Mouse (Mus musculus) lung, embryonic 14.5 days (tissue): ENCODE results near the gene Gm20388. TPM values are rescaled to one million over a fixed set of nuclear protein-coding genes. Genes with fewer than 3 reads are reported as not detected.

Source experiments
- ATAC-seq: fragments of 200-750 bp; cut with Nextera tagmentation; 2 replicates; pipeline ENCODE4 v1.8.0; 2017; ENCODE audit warnings: mild to moderate bottlenecking, moderate TSS enrichment, moderate library complexity; ENCODE audit not compliant: insufficient read depth
- DNase-seq: peaks from one replicate; pipeline ENCODE4 v3.0.0-alpha.2; 2015
- H3K27ac ChIP-seq: fragments of 300-500 bp; sonication (generic); 2 replicates; pipeline ENCODE4 v1.5.1; 2014; ENCODE audit warnings: low read depth, mild to moderate bottlenecking, moderate library complexity
- H3K27me3 ChIP-seq: fragments of 300-500 bp; sonication (generic); 2 replicates; pipeline ENCODE4 v1.6.1; 2014; ENCODE audit warnings: low read length, control low read depth; ENCODE audit not compliant: insufficient read depth
- H3K36me3 ChIP-seq: fragments of 300-500 bp; sonication (generic); 2 replicates; pipeline ENCODE4 v1.6.1; 2014; ENCODE audit warnings: control low read depth; ENCODE audit not compliant: insufficient read depth
- H3K4me1 ChIP-seq: fragments of 300-500 bp; sonication (generic); 2 replicates; pipeline ENCODE4 v1.6.1; 2014; ENCODE audit warnings: antibody characterized with exemption, control low read depth; ENCODE audit not compliant: insufficient read depth
- H3K4me2 ChIP-seq: fragments of 300-500 bp; sonication (generic); 2 replicates; pipeline ENCODE4 v1.6.1; 2014; ENCODE audit warnings: mild to moderate bottlenecking
- H3K4me3 ChIP-seq: fragments of 300-500 bp; sonication (generic); 2 replicates; pipeline ENCODE4 v1.5.1; 2014; ENCODE audit warnings: low read depth, low read length
- H3K9ac ChIP-seq: fragments of 300-500 bp; sonication (generic); 2 replicates; pipeline ENCODE4 v1.6.1; 2014
- H3K9me3 ChIP-seq: fragments of 300-500 bp; sonication (generic); 2 replicates; pipeline ENCODE4 v1.6.1; 2016; ENCODE audit warnings: low read depth, low read length, control low read depth
- CTCF ChIP-seq: IDR thresholded peaks from 2 replicates; pipeline ENCODE4 v1.5.1; 2016; ENCODE audit warnings: antibody characterized with exemption, low read depth
- WGBS: fragments of 180-500 bp; shearing (Covaris S2); extraction: QIAGEN DNeasy Blood & Tissue Kit; methylation state at CpG from one replicate; pipeline ENCODE4 v1.1.7; 2014; 5-methylcytosine and 5-hydroxymethylcytosine counted together
- polyA plus RNA-seq: library from polyadenylated mRNA; unstranded; fragments of >200 nt; fragmentation: Nextera tagmentation; extraction: Ambion mirVana; gene quantifications from 2 replicates; pipeline ENCODE4 v1.2.1, GENCODE M21; 2014

Gene Gm20388
- polyA plus RNA-seq, 1 experiment from 2014 or later, result not detected

DNA sequence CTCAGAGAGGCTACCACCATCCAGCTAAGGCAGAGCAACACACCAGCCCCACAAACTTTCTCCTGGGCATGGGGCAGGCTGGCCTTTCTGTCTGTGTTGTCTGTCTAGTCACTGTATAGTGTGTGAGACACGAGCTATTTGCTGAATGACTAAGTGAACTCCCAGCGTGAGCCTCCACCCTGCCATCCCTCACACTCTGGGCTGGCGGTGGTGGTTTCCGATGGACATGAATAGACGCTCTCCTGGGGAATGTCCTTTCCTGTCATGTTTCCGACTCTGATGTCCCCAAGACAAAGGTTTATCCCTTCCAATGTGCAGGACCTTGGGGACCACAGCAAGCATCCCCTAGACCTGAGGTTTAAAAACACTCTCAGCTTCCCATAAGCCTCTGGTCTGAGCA is 1057.7 kb downstream of the Gm20388 start:
- WGBS, result 47% methylated on average over 6 of the region's 6 CpGs
- no peak for ATAC-seq
- no peak overlapping the region for H3K27ac ChIP-seq
- H3K9me3 ChIP-seq, result no peaks in the 10 kb centered on the region
- H3K36me3 ChIP-seq, result no peaks in the 10 kb centered on the region
- no peak for TF ChIP-seq CTCF
- H3K4me2 ChIP-seq, result no peak overlapping the region
- peaks cover 16% of the 10 kb centered on the region for H3K27me3 ChIP-seq
- peaks cover 6% of the 10 kb centered on the region; the same call in 1 of the 2 replicates for H3K4me1 ChIP-seq
- no peak for DNase-seq
- no peak overlapping the region for H3K9ac ChIP-seq
- H3K4me3 ChIP-seq, result no peak overlapping the region

DNA sequence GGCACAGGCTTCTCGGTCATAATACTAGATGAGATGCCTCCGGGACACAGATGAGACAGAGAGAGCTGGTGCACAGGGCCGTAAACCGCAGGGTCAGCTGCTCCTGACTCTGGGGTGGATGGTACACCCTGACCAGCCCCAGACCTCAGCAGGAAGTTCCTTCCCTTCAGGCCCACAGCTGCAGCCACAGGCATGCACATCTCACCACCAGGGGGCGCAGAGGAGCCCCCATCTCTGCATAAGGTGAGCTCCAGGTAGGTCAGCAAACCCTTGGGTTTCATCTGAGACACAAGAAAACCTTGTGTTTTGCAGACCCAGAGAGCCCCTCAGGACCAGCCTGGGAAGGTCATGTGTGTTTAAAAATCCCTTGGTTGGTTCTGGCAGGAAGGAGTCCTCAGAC is 1059.7 kb downstream of the Gm20388 start:
- DNase-seq (peak; percentile 71), ATAC-seq (no peak)
- 38% methylated on average over 5 of the region's 5 CpGs for WGBS
- TF ChIP-seq CTCF, result peak; percentile 87
- Histone ChIP-seq H3K9ac (no peak overlapping the region), H3K36me3 (no peaks in the 10 kb centered on the region), H3K27ac (no peak overlapping the region), H3K4me2 (no peak overlapping the region), H3K27me3 (peaks cover 16% of the 10 kb centered on the region), H3K4me1 (peaks cover 6% of the 10 kb centered on the region; the same call in 1 of the 2 replicates), H3K9me3 (no peaks in the 10 kb centered on the region), H3K4me3 (no peak overlapping the region)

DNA sequence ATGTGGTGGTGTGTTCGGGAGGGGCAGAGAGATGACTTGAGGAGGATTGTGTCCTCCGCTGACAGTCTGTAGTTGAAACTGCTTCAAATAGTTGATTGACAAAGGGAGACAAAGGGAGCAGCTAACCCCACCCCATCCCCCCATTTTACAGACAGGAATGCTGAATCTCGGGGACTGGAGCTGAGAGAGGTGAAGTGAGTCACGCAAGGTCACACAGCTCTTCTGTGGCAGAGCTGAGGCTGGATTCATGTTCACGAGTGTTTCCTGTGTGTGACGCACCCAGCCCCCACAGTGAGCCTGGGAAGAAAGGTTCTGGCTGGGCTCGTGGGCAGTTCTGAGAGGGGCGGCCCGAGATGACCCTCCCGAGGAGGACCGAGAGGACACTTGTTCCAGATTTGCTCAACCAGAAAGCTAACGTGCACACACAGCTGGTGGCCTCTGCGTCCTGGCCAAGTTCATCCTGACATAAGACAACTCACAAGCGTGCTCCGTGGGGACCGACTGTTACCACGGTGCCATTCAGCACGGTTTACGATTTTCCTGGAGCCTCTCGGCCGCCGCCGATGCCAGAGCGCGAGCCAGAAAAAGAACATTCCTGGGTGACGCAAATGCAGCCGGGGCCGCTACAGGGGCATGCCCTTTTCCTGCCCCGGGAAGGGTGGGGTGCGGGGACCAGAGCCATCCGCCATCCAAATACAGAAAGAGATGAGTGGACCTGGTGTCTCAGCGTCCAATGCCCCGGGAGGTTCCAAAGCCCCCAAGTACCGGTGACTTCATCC is 1061.2 kb downstream of the Gm20388 start:
- peak overlapping the region; percentile 52 for H3K9ac ChIP-seq
- peaks cover 16% of the 10 kb centered on the region for H3K27me3 ChIP-seq

DNA sequence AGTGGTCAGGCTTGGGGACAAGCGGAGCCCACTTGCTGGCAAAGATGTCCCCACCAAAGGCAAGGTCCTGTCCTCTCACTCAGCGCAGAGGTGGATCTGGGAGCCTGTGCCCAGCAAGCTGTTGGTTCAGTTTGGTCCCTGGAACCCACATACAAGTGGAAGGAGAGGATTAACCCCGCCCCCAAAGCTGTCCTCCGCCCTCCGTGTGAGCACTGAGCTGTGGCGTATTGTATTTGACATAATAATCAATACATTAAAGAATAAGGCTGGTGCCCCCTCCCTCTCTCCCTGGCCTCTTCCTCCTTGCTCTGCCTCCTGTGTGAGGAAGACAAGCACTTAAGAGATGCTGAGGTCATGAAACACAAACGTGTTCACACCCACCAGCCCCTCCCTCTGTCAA is 1062.4 kb downstream of the Gm20388 start:
- no peaks in the 10 kb centered on the region for H3K9me3 ChIP-seq
- no peak for ATAC-seq
- 21% methylated on average over 7 of the region's 7 CpGs for WGBS
- no peak overlapping the region for H3K9ac ChIP-seq
- H3K36me3 ChIP-seq, result no peaks in the 10 kb centered on the region
- 0 out of 2 replicates have a peak overlapping the region, but pooled peaks have one; percentile 33 for H3K4me3 ChIP-seq
- H3K4me1 ChIP-seq, result peaks cover 6% of the 10 kb centered on the region; the same call in 1 of the 2 replicates
- peaks cover 16% of the 10 kb centered on the region for H3K27me3 ChIP-seq
- peak overlapping the region; percentile 72 for H3K4me2 ChIP-seq
- peak; percentile 36 for DNase-seq
- TF ChIP-seq CTCF, result no peak
- H3K27ac ChIP-seq, result no peak overlapping the region

More for the DNA sequence above, 1061.2 kb downstream of the Gm20388 start:
- ATAC-seq, result peak; percentile 39
- H3K4me2 ChIP-seq, result peak overlapping the region; percentile 72
- H3K4me1 ChIP-seq, result peaks cover 6% of the 10 kb centered on the region; the same call in 1 of the 2 replicates
- WGBS, result 11% methylated on average over 34 of the region's 34 CpGs
- no peak for TF ChIP-seq CTCF
- peak overlapping the region; percentile 33 for H3K4me3 ChIP-seq
- H3K36me3 ChIP-seq, result no peaks in the 10 kb centered on the region
- H3K27ac ChIP-seq, result peak overlapping the region; percentile 36; the same call in 1 of the 2 replicates
- no peaks in the 10 kb centered on the region for H3K9me3 ChIP-seq
- DNase-seq, result peak; percentile 71

- no peaks in the 10 kb centered on the region for H3K36me3 ChIP-seq
- no peak overlapping the region for H3K4me3 ChIP-seq
- DNase-seq, result peak; percentile 49
- H3K27ac ChIP-seq, result peak overlapping the region; percentile 5; the same call in 1 of the 2 replicates
- ATAC-seq, result peak; percentile 16; the same call in 1 of the 2 replicates
- peaks cover 10% of the 10 kb centered on the region; the same call in 1 of the 2 replicates for H3K27me3 ChIP-seq
- no peak overlapping the region for H3K4me2 ChIP-seq
- no peaks in the 10 kb centered on the region for H3K9me3 ChIP-seq
- 0 out of 2 replicates have a peak, but pooled peaks cover 4% of the 10 kb centered on the region for H3K4me1 ChIP-seq
- WGBS, result 55% methylated on average over 13 of the region's 13 CpGs
- TF ChIP-seq CTCF, result no peak
- no peak overlapping the region for H3K9ac ChIP-seq
These were observed 1066.5 kb downstream of the Gm20388 start for GRCm38 (mm10) chr8:120977131-120977530.

GRCm38 (mm10) chr8:120979210-120979609 is 1068.6 kb downstream of the Gm20388 start:
- DNase-seq (peak; percentile 65), ATAC-seq (no peak)
- H3K4me3 ChIP-seq, result no peak overlapping the region
- 0 out of 2 replicates have a peak, but pooled peaks cover 4% of the 10 kb centered on the region for H3K4me1 ChIP-seq
- no peaks in the 10 kb centered on the region for H3K27me3 ChIP-seq
- no peak overlapping the region for H3K9ac ChIP-seq
- H3K36me3 ChIP-seq, result no peaks in the 10 kb centered on the region
- no peak for TF ChIP-seq CTCF
- H3K27ac ChIP-seq, result peak overlapping the region; percentile 64
- no peaks in the 10 kb centered on the region for H3K9me3 ChIP-seq
- 11% methylated on average over 9 of the region's 9 CpGs for WGBS
- H3K4me2 ChIP-seq, result no peak overlapping the region

DNA sequence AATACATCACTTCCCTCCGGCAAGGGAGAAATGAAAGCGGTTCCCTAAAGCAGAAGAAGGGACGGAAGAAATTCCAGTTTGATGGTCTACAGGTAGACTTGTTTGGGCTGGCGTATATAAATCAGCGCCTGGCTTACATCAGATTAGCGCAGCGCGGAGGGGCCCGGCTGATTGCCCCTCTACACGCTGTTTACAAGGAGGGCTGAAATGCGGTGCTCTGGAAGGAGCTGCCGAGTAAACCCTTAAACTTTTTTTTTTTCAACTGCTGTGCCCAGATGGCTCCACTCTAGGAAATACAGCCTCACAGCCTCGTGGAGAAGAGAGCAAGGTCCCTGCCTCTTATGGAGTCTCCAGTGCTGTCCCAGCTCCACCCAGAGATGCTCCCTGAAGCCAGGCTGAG is 1070.3 kb downstream of the Gm20388 start:
- Histone ChIP-seq H3K36me3 (no peaks in the 10 kb centered on the region), H3K9me3 (no peaks in the 10 kb centered on the region), H3K9ac (no peak overlapping the region), H3K4me2 (peak overlapping the region; percentile 39), H3K27ac (peak overlapping the region; percentile 56; the same call in 1 of the 2 replicates), H3K27me3 (no peaks in the 10 kb centered on the region), H3K4me3 (no peak overlapping the region), H3K4me1 (peaks cover 9% of the 10 kb centered on the region)
- TF ChIP-seq CTCF, result no peak
- WGBS, result 17% methylated on average over 13 of the region's 13 CpGs
- DNase-seq, result no peak
- ATAC-seq, result no peak
